Mouse (Mus musculus) limb, embryonic 14.5 days (tissue): ENCODE data around the gene Coro6. TPM values are rescaled to one million over a fixed set of nuclear protein-coding genes. Genes with fewer than 3 reads are reported as not detected.

Experiments used
- ATAC-seq: fragments of 200-750 bp; cut with Nextera tagmentation; 2 replicates; pipeline ENCODE4 v1.8.0; 2017; ENCODE audit warnings: low read depth, moderate number of reproducible peaks, moderate TSS enrichment; ENCODE audit not compliant: low FRiP score
- DNase-seq: peaks from one replicate; pipeline ENCODE4 v3.0.0-alpha.2; 2015; ENCODE audit warnings: low spot score
- H3K27ac ChIP-seq: fragments of 300-500 bp; sonication (generic); replicated peaks from 2 replicates; pipeline ENCODE4 v1.5.1; 2014; ENCODE audit warnings: low read depth, mild to moderate bottlenecking, low read length, moderate library complexity, mixed read lengths
- H3K27me3 ChIP-seq: fragments of 300-500 bp; sonication (generic); 2 replicates; pipeline ENCODE4 v1.6.1; 2014; ENCODE audit warnings: low read length, mixed read lengths; ENCODE audit not compliant: control insufficient read depth, insufficient read depth
- H3K36me3 ChIP-seq: fragments of 300-500 bp; sonication (generic); 2 replicates; pipeline ENCODE4 v1.6.1; 2014; ENCODE audit warnings: mild to moderate bottlenecking, low read length, moderate library complexity, mixed read lengths; ENCODE audit not compliant: control insufficient read depth, insufficient read depth
- H3K4me1 ChIP-seq: fragments of 300-500 bp; sonication (generic); 2 replicates; pipeline ENCODE4 v1.6.1; 2014; ENCODE audit warnings: antibody characterized with exemption, low read length, mixed read lengths; ENCODE audit not compliant: control insufficient read depth, insufficient read depth
- H3K4me2 ChIP-seq: fragments of 300-500 bp; sonication (generic); replicated peaks from 2 replicates; pipeline ENCODE4 v1.6.1; 2014; ENCODE audit warnings: low read depth, mild to moderate bottlenecking, low read length, moderate library complexity; ENCODE audit not compliant: severe bottlenecking
- H3K4me3 ChIP-seq: fragments of 300-500 bp; sonication (generic); replicated peaks from 2 replicates; pipeline ENCODE4 v1.5.1; 2014; ENCODE audit warnings: low read length
- H3K9ac ChIP-seq: fragments of 300-500 bp; sonication (generic); 2 replicates; pipeline ENCODE4 v1.6.1; 2014; ENCODE audit warnings: mild to moderate bottlenecking, low read depth, low read length, moderate library complexity; ENCODE audit not compliant: severe bottlenecking
- H3K9me3 ChIP-seq: fragments of 300-500 bp; sonication (generic); 2 replicates; pipeline ENCODE4 v1.6.1; 2016; ENCODE audit warnings: low read length; ENCODE audit not compliant: control insufficient read depth
- POLR2A ChIP-seq: fragments of 200-500 bp; IDR thresholded peaks from 2 replicates; pipeline ENCODE4 v1.8.0; 2012; ENCODE audit warnings: inconsistent platforms, mild to moderate bottlenecking, moderate library complexity, borderline replicate concordance; ENCODE audit not compliant: insufficient read depth, insufficient read length; ENCODE audit errors: extremely low read depth
- WGBS: fragments of 180-500 bp; shearing (Covaris S2); extraction: QIAGEN DNeasy Blood & Tissue Kit; methylation state at CpG from one replicate; pipeline ENCODE4 v1.1.7; 2014; 5-methylcytosine and 5-hydroxymethylcytosine counted together
- polyA plus RNA-seq, 2 experiments: library from polyadenylated mRNA; depleted of rRNA in 1 of 2; stranded (reverse) in 1 of 2; unstranded in 1 of 2; fragments of >200 nt; fragmentation: Nextera tagmentation in 1 of 2; extraction: Ambion mirVana in 1 of 2; gene quantifications; 2 replicates each; pipeline versions ENCODE4 v1.2.1 to v1.2.3; 2012 to 2014

Gene Coro6
- polyA plus RNA-seq, 2 experiments: 2.3 to 10.5 TPM

DNA sequence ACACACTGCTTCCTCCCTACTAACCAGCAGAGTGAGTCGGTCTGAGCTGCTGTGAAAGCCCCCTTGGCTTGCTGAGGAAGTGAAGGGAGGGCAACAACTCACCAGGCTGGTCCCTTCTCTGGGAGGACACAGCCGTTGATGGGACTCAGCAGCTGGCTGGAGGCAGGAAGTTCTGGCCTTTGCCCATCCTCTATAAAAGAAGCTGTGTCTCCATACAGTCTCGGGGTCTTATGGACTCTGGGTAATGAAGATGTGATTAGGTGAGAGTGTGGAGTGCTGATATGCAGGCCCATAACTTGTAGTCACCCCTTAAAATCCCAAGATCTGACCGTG is 32.1 kb downstream of the Coro6 start:
- Histone ChIP-seq H3K4me2 (peak overlapping the region; percentile 90), H3K36me3 (peaks cover 5% of the 10 kb centered on the region), H3K4me3 (peak overlapping the region; percentile 76), H3K4me1 (peaks cover 40% of the 10 kb centered on the region), H3K27ac (peak overlapping the region; percentile 80; the same call in 1 of the 2 replicates), H3K9me3 (no peaks in the 10 kb centered on the region), H3K9ac (peak overlapping the region; percentile 88), H3K27me3 (no peaks in the 10 kb centered on the region)
- 17% methylated on average over 4 of the region's 4 CpGs for WGBS
- ATAC-seq: no peak
- no peak for DNase-seq
- no peak for TF ChIP-seq POLR2A

DNA sequence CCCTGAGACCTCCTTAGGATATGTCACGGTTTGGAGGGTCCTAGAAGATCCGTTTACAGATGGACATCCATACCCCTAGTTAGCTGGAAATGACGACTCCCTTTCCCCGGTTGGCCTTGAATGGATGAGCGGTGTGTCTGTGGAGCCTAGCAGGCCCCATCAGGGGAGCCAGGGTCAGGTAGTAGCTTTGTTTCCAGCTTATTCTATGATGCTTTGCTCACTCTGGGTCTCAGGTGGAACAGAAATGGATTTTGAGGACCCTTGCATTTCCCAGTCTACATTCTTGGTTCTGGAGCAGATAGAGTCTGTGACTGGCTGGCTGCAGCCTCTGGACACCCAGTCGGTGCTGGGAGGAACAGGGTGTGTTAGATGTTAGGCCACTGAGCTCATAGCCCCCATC is 32.6 kb downstream of the Coro6 start:
- DNase-seq: no peak
- Histone ChIP-seq H3K27ac (peak overlapping the region; percentile 80; the same call in 1 of the 2 replicates), H3K9me3 (no peaks in the 10 kb centered on the region), H3K4me1 (peaks cover 40% of the 10 kb centered on the region), H3K27me3 (no peaks in the 10 kb centered on the region), H3K4me2 (peak overlapping the region; percentile 90), H3K4me3 (peak overlapping the region; percentile 76), H3K36me3 (peaks cover 10% of the 10 kb centered on the region), H3K9ac (no peak overlapping the region)
- no peak for TF ChIP-seq POLR2A
- WGBS: 81% methylated on average over 6 of the region's 6 CpGs
- ATAC-seq: no peak

DNA sequence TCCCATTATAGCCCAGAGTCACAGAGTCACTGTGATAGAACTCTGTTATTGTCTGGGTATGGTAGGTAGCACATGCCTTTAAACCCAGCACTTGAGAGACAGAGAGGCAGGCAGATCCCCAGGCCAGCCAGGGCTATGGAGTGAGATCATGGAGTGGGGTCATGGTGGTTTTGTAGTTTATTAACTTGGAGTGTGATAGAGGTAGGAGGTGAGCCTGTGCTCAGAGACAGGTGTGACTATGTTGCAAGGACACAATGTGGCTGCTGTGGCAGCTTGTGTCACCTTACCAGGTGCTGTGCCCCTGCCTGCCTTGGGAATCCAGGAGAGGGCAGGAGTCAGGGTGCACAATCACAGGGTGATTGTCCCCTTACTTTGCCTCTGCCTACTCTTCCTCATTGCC is 33.3 kb downstream of the Coro6 start:
- Histone ChIP-seq H3K4me1 (peaks cover 36% of the 10 kb centered on the region), H3K9ac (no peak overlapping the region), H3K9me3 (no peaks in the 10 kb centered on the region), H3K27ac (no peak overlapping the region), H3K27me3 (no peaks in the 10 kb centered on the region), H3K36me3 (peaks cover 17% of the 10 kb centered on the region), H3K4me3 (no peak overlapping the region), H3K4me2 (0 out of 2 replicates have a peak overlapping the region, but pooled peaks have one; percentile 3)
- DNase-seq (no peak), ATAC-seq (no peak)
- no peak for TF ChIP-seq POLR2A

DNA sequence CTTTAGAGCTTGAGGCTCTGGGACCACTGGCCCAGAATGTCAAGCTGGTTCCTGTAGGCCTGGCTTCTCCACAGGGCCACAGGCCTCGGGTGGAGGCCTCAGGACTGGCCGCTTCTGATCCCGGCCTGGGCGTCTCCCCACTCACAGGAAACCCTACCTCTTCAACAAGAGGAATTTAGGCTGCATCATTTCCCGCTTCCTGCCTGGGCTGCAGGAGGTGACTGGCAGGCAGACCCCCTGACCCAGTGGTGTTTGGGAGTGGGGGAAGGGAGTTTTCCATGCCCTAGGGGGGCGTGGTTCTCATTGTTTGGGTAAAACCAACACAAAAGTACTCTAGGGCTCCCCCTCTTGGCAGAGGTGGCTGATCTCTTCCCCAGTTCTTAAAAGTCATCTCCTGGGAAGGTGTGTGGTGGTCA is 35.1 kb downstream of the Coro6 start:
- Histone ChIP-seq H3K27ac (peak overlapping the region; percentile 63; the same call in 1 of the 2 replicates), H3K27me3 (no peaks in the 10 kb centered on the region), H3K36me3 (peaks cover 31% of the 10 kb centered on the region), H3K4me1 (peaks cover 29% of the 10 kb centered on the region), H3K4me2 (no peak overlapping the region), H3K9ac (no peak overlapping the region), H3K4me3 (no peak overlapping the region), H3K9me3 (no peaks in the 10 kb centered on the region)
- 17% methylated on average over 6 of the region's 6 CpGs for WGBS
- TF ChIP-seq POLR2A: no peak
- peak; percentile 66 for DNase-seq
- ATAC-seq: no peak

DNA sequence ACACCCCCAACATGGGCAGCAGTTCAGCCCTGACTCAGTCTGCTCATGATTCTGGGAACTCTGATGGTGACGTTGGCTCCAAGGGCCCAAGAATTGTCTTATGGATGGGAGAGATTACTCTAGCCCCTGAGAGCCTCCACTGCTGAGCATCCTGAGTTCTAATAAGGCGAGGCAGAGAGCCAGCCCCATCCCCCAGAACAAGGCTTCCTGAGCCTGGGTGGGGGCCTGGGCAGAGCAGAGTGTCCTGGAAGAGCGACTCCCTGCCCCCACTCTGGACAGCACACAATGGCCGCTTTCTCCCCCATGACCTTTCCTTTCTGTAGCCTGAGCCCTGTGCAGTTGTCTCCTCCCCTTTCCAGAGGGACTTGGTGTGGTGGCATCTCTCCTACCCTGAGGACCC is 35.6 kb downstream of the Coro6 start:
- peaks cover 25% of the 10 kb centered on the region for H3K4me1 ChIP-seq
- H3K9ac ChIP-seq: peak overlapping the region; percentile 28; the same call in 1 of the 2 replicates
- 53% methylated on average over 4 of the region's 4 CpGs for WGBS
- peaks cover 36% of the 10 kb centered on the region for H3K36me3 ChIP-seq
- H3K4me2 ChIP-seq: no peak overlapping the region
- no peak overlapping the region for H3K4me3 ChIP-seq
- ATAC-seq: no peak
- H3K27ac ChIP-seq: no peak overlapping the region
- H3K9me3 ChIP-seq: no peaks in the 10 kb centered on the region
- no peak for DNase-seq
- H3K27me3 ChIP-seq: no peaks in the 10 kb centered on the region
- no peak for TF ChIP-seq POLR2A
